ENCODE assay signal across 16 mouse cellular contexts in genomic region chr15:67782505-67782904, GRCm38 (mm10).
"Had no signal": no experiment of that assay in that cellular context is flagged by ENCODE, and none has a peak within 500 bp of the region (broad histone marks: within the 10 kb centered on the region; RNA-seq: fewer than 3 reads in every experiment).

No protein-coding gene starts in this region.

- H3K27ac ChIP-seq: liver, embryonic 15.5 days; lung, embryonic 15.5 days; midbrain, embryonic 10.5 days; midbrain, embryonic 12.5 days; midbrain, embryonic 15.5 days; neural tube, embryonic 12.5 days; stomach, embryonic 15.5 days; stomach, postnatal 0 days had no signal

- H3K4me3 ChIP-seq: liver, embryonic 15.5 days; lung, embryonic 15.5 days; midbrain, embryonic 10.5 days; midbrain, embryonic 12.5 days; midbrain, embryonic 15.5 days; neural tube, embryonic 12.5 days; stomach, embryonic 15.5 days had no signal

- H3K4me1 ChIP-seq: liver, embryonic 15.5 days; midbrain, embryonic 10.5 days; midbrain, embryonic 12.5 days; midbrain, embryonic 15.5 days; neural tube, embryonic 12.5 days; stomach, embryonic 15.5 days had no signal

- ATAC-seq: liver, postnatal 0 days; lung, postnatal 0 days; midbrain, embryonic 15.5 days had no signal

- DNase-seq: liver, postnatal 0 days; lung, adult 2 months; lung, postnatal 14 days; lung, postnatal 36 days; right cerebral cortex, postnatal 14 days; thymus, adult 2 months; thymus, postnatal 25 days had no signal

- H3K4me2 ChIP-seq: liver, embryonic 15.5 days; lung, embryonic 15.5 days; midbrain, embryonic 12.5 days; midbrain, embryonic 15.5 days; neural tube, embryonic 12.5 days; stomach, embryonic 15.5 days had no signal

- H3K9me3 ChIP-seq: liver, embryonic 15.5 days; lung, embryonic 15.5 days; midbrain, embryonic 10.5 days; midbrain, embryonic 12.5 days; midbrain, embryonic 15.5 days; neural tube, embryonic 12.5 days; stomach, embryonic 15.5 days had no signal

- H3K9ac ChIP-seq: liver, embryonic 15.5 days; liver, postnatal 0 days; lung, embryonic 15.5 days; midbrain, embryonic 12.5 days; midbrain, embryonic 15.5 days; neural tube, embryonic 12.5 days; stomach, embryonic 15.5 days had no signal

- H3K27me3 ChIP-seq: liver, embryonic 15.5 days; lung, embryonic 15.5 days; midbrain, embryonic 12.5 days; midbrain, embryonic 15.5 days; neural tube, embryonic 12.5 days; stomach, embryonic 15.5 days had no signal

- H3K36me3 ChIP-seq: liver, embryonic 15.5 days; lung, embryonic 15.5 days; midbrain, embryonic 10.5 days; midbrain, embryonic 12.5 days; midbrain, embryonic 15.5 days; neural tube, embryonic 12.5 days; stomach, embryonic 15.5 days had no signal
